Mouse (Mus musculus): ENCODE data around the gene Mlycd. TPM values are rescaled to one million over a fixed set of nuclear protein-coding genes. Genes with fewer than 3 reads are reported as not detected.

Mlycd gene
- polyA plus RNA-seq, 1 experiment = 23.1 TPM

- H3K36me3 ChIP-seq (ENCODE audit: control insufficient read depth, insufficient read depth) = no peaks in the 10 kb centered on the region
- H3K4me3 ChIP-seq = no peak overlapping the region
- H3K4me2 ChIP-seq (ENCODE audit: low read depth) = peak overlapping the region; percentile 48
- no peaks in the 10 kb centered on the region for H3K27me3 ChIP-seq (ENCODE audit: control insufficient read depth, insufficient read depth, insufficient read length)
- H3ac ChIP-seq (ENCODE audit: control insufficient read depth, insufficient read length) = no peak overlapping the region
- TF ChIP-seq POLR2A (IDR thresholded peaks at IDR 0.05; ENCODE audit: insufficient read length, low read depth) = no peak
- TF ChIP-seq MAX (IDR thresholded peaks at IDR 0.05; ENCODE audit: low read depth) = no peak
- TF ChIP-seq MYOD1 (IDR thresholded peaks at IDR 0.05; ENCODE audit: control insufficient read depth in 1 of 3, insufficient read length in 2 of 3, low read depth in 2 of 3) = peak in 1 of 3 experiments; percentile 66
- TF ChIP-seq MYOG (IDR thresholded peaks at IDR 0.05; ENCODE audit: control insufficient read depth in 1 of 3, insufficient read depth in 1 of 3, insufficient read length in 2 of 3, low read depth in 2 of 3) = peak in 1 of 3 experiments; percentile 79
- no peak for TF ChIP-seq POLR2AphosphoS2 (IDR thresholded peaks at IDR 0.05; ENCODE audit: insufficient read length, low read depth)
- TF ChIP-seq SRF (IDR thresholded peaks at IDR 0.05; ENCODE audit: control insufficient read depth, insufficient read length, low read depth) = no peak
- TF ChIP-seq TCF3 (IDR thresholded peaks at IDR 0.05; ENCODE audit: insufficient read length, low read depth) = no peak
- TF ChIP-seq REST (IDR thresholded peaks at IDR 0.05; ENCODE audit: insufficient read depth, insufficient read length) = no peak
- no peak for TF ChIP-seq USF1 (IDR thresholded peaks at IDR 0.05; ENCODE audit: low read depth)
- H3K79me2 ChIP-seq (ENCODE audit: control insufficient read depth, insufficient read depth) = no peaks in the 10 kb centered on the region
These were observed 34.2 kb downstream of the Mlycd start for GRCm38 (mm10) chr8:119428766-119429327.

DNA sequence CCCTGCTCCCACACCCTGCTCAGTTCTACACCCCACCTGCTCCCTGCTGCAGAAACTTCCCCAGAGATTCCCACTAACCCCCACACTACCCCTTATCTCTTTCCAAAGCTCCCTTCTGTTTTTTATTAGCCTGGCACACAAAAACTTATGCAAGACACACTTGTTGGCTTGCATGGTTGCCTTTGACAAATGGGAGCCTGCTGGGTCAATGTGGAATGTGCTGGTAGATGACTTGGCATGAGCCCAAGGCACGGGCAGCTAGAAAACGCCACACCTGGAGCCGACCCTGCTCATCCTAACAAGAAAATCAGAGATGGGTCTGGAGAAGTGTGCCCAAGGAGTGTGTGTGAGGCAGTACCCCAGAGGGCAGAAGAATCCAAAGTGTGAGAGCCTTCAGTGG lies 34.9 kb downstream of the Mlycd start:
- peak in 2 of 3 experiments; percentile 1 to 41 for TF ChIP-seq MYOD1 (IDR thresholded peaks at IDR 0.05; ENCODE audit: control insufficient read depth in 1 of 3, insufficient read length in 2 of 3, low read depth in 2 of 3)
- no peak for TF ChIP-seq REST (IDR thresholded peaks at IDR 0.05; ENCODE audit: insufficient read depth, insufficient read length)
- peak in 1 of 3 experiments; percentile 32 for TF ChIP-seq MYOG (IDR thresholded peaks at IDR 0.05; ENCODE audit: control insufficient read depth in 1 of 3, insufficient read depth in 1 of 3, insufficient read length in 2 of 3, low read depth in 2 of 3)
- no peak overlapping the region for H3K4me3 ChIP-seq
- H3K36me3 ChIP-seq (ENCODE audit: control insufficient read depth, insufficient read depth) = no peaks in the 10 kb centered on the region
- H3K79me2 ChIP-seq (ENCODE audit: control insufficient read depth, insufficient read depth) = no peaks in the 10 kb centered on the region
- H3K27me3 ChIP-seq (ENCODE audit: control insufficient read depth, insufficient read depth, insufficient read length) = no peaks in the 10 kb centered on the region
- H3K4me2 ChIP-seq (ENCODE audit: low read depth) = peak overlapping the region; percentile 48
- no peak overlapping the region for H3ac ChIP-seq (ENCODE audit: control insufficient read depth, insufficient read length)

DNA sequence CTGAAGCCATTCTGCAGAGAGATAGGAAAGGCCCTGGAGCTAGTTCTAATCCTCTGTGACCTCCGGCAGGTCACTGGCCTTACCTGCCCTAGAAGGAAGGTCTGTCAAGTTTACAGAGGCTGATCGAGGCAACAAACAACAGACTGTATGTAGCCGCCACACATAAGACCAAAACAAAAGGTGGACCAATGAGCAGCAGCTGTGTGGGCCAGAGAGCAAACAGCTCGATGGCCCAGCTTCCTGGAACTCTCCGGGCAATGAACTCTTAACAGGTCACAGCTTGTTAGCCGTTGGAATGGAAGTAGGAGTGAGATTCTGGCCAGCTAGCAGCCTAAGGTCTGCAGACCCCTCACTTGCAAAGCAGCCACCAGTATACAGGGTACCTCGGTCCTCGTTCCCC lies 35.6 kb downstream of the Mlycd start:
- Histone ChIP-seq H3K4me2 (ENCODE audit: low read depth) (peak overlapping the region; percentile 48), H3ac (ENCODE audit: control insufficient read depth, insufficient read length) (no peak overlapping the region), H3K4me3 (no peak overlapping the region), H3K36me3 (ENCODE audit: control insufficient read depth, insufficient read depth) (no peaks in the 10 kb centered on the region), H3K79me2 (ENCODE audit: control insufficient read depth, insufficient read depth) (no peaks in the 10 kb centered on the region), H3K27me3 (ENCODE audit: control insufficient read depth, insufficient read depth, insufficient read length) (no peaks in the 10 kb centered on the region)
- no peak for TF ChIP-seq CEBPB (IDR thresholded peaks at IDR 0.05; ENCODE audit: insufficient read depth, poor library complexity, severe bottlenecking)
- no peak for TF ChIP-seq MYOD1 (IDR thresholded peaks at IDR 0.05; ENCODE audit: control insufficient read depth in 1 of 3, insufficient read length in 2 of 3, low read depth in 2 of 3)
- TF ChIP-seq TCF12 (IDR thresholded peaks at IDR 0.05; ENCODE audit: insufficient read depth, poor library complexity, severe bottlenecking) = no peak
- TF ChIP-seq SRF (IDR thresholded peaks at IDR 0.05; ENCODE audit: control insufficient read depth, insufficient read length, low read depth) = no peak
- no peak for TF ChIP-seq POLR2AphosphoS2 (IDR thresholded peaks at IDR 0.05; ENCODE audit: insufficient read length, low read depth)
- TF ChIP-seq MAX (IDR thresholded peaks at IDR 0.05; ENCODE audit: low read depth) = no peak
- TF ChIP-seq MYOG (IDR thresholded peaks at IDR 0.05; ENCODE audit: control insufficient read depth in 1 of 3, insufficient read depth in 1 of 3, insufficient read length in 2 of 3, low read depth in 2 of 3) = no peak
- no peak for TF ChIP-seq E2F4 (IDR thresholded peaks at IDR 0.05; ENCODE audit: insufficient read depth)
- no peak for TF ChIP-seq TCF3 (IDR thresholded peaks at IDR 0.05; ENCODE audit: insufficient read length, low read depth)
- TF ChIP-seq USF1 (IDR thresholded peaks at IDR 0.05; ENCODE audit: low read depth) = no peak
- TF ChIP-seq REST (IDR thresholded peaks at IDR 0.05; ENCODE audit: insufficient read depth, insufficient read length) = no peak
- no peak for TF ChIP-seq POLR2A (IDR thresholded peaks at IDR 0.05; ENCODE audit: insufficient read length, low read depth)

GRCm38 (mm10) chr8:119430690-119431089 lies 36.0 kb downstream of the Mlycd start:
- peak overlapping the region; percentile 48 for H3K4me2 ChIP-seq (ENCODE audit: low read depth)
- TF ChIP-seq MYOG (IDR thresholded peaks at IDR 0.05; ENCODE audit: control insufficient read depth in 1 of 3, insufficient read depth in 1 of 3, insufficient read length in 2 of 3, low read depth in 2 of 3) (peak in 1 of 3 experiments; percentile 72), MYOD1 (IDR thresholded peaks at IDR 0.05; ENCODE audit: control insufficient read depth in 1 of 3, insufficient read length in 2 of 3, low read depth in 2 of 3) (peak in 2 of 3 experiments; percentile 63 to 90), CEBPB (IDR thresholded peaks at IDR 0.05; ENCODE audit: insufficient read depth, poor library complexity, severe bottlenecking) (no peak)
- H3K4me3 ChIP-seq = no peak overlapping the region
- no peak overlapping the region for H3ac ChIP-seq (ENCODE audit: control insufficient read depth, insufficient read length)
- H3K36me3 ChIP-seq (ENCODE audit: control insufficient read depth, insufficient read depth) = no peaks in the 10 kb centered on the region
- H3K27me3 ChIP-seq (ENCODE audit: control insufficient read depth, insufficient read depth, insufficient read length) = no peaks in the 10 kb centered on the region
- H3K79me2 ChIP-seq (ENCODE audit: control insufficient read depth, insufficient read depth) = no peaks in the 10 kb centered on the region

- no peaks in the 10 kb centered on the region for H3K27me3 ChIP-seq (ENCODE audit: control insufficient read depth, insufficient read depth, insufficient read length)
- H3ac ChIP-seq (ENCODE audit: control insufficient read depth, insufficient read length) = no peak overlapping the region
- TF ChIP-seq MYOG (IDR thresholded peaks at IDR 0.05; ENCODE audit: control insufficient read depth in 1 of 3, insufficient read depth in 1 of 3, insufficient read length in 2 of 3, low read depth in 2 of 3) (no peak), MAX (IDR thresholded peaks at IDR 0.05; ENCODE audit: low read depth) (no peak), REST (IDR thresholded peaks at IDR 0.05; ENCODE audit: insufficient read depth, insufficient read length) (no peak), E2F4 (IDR thresholded peaks at IDR 0.05; ENCODE audit: insufficient read depth) (no peak), POLR2AphosphoS2 (IDR thresholded peaks at IDR 0.05; ENCODE audit: insufficient read length, low read depth) (no peak), MYOD1 (IDR thresholded peaks at IDR 0.05; ENCODE audit: control insufficient read depth in 1 of 3, insufficient read length in 2 of 3, low read depth in 2 of 3) (no peak), POLR2A (IDR thresholded peaks at IDR 0.05; ENCODE audit: insufficient read length, low read depth) (no peak), TCF12 (IDR thresholded peaks at IDR 0.05; ENCODE audit: insufficient read depth, poor library complexity, severe bottlenecking) (no peak), CEBPB (IDR thresholded peaks at IDR 0.05; ENCODE audit: insufficient read depth, poor library complexity, severe bottlenecking) (no peak), TCF3 (IDR thresholded peaks at IDR 0.05; ENCODE audit: insufficient read length, low read depth) (no peak), SRF (IDR thresholded peaks at IDR 0.05; ENCODE audit: control insufficient read depth, insufficient read length, low read depth) (no peak), USF1 (IDR thresholded peaks at IDR 0.05; ENCODE audit: low read depth) (no peak)
- H3K79me2 ChIP-seq (ENCODE audit: control insufficient read depth, insufficient read depth) = peaks cover 4% of the 10 kb centered on the region
- H3K4me2 ChIP-seq (ENCODE audit: low read depth) = no peak overlapping the region
- no peak overlapping the region for H3K4me3 ChIP-seq
- H3K36me3 ChIP-seq (ENCODE audit: control insufficient read depth, insufficient read depth) = no peaks in the 10 kb centered on the region
These were observed 37.7 kb downstream of the Mlycd start for GRCm38 (mm10) chr8:119432372-119432771.

Data from myocyte (in vitro differentiated cells).